Mouse (Mus musculus) CD4-positive helper T cell, adult 2 months (primary cell): ENCODE measurements around the gene Btn2a2.

Experiments
- DNase-seq: peaks from one replicate; pipeline ENCODE4 v3.0.0-alpha.2; 2012; ENCODE audit warnings: low read depth, missing footprints, low spot score

Btn2a2 gene

GRCm38 (mm10) chr13:23523976-23524375 is 35.3 kb upstream of the Btn2a2 start:
- DNase-seq = no peak

GRCm38 (mm10) chr13:23521703-23522102 is 33.0 kb upstream of the Btn2a2 start:
- peak; percentile 83 for DNase-seq

- peak; percentile 83 for DNase-seq
These were observed 30.8 kb upstream of the Btn2a2 start for GRCm38 (mm10) chr13:23519416-23519815.

DNA sequence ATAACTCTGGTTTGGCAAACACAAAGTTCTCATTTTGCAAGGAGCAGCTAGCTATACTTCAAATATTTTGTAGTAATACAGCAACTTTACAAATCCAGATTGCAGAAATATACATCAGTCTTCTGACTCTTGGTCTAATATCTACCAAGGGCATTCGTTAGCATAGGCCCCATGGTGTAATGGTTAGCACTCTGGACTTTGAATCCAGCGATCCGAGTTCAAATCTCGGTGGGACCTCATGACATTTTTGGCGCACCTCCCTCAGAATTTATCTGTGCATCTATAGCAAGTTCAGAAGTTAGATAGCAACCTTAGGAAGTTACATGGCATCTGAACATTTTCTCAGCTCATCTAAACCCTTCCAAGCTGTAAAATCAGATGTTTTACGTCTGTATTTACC is 30.2 kb upstream of the Btn2a2 start:
- peak; percentile 85 for DNase-seq

- no peak for DNase-seq
These were observed 29.6 kb upstream of the Btn2a2 start for GRCm38 (mm10) chr13:23518295-23518603.

DNA sequence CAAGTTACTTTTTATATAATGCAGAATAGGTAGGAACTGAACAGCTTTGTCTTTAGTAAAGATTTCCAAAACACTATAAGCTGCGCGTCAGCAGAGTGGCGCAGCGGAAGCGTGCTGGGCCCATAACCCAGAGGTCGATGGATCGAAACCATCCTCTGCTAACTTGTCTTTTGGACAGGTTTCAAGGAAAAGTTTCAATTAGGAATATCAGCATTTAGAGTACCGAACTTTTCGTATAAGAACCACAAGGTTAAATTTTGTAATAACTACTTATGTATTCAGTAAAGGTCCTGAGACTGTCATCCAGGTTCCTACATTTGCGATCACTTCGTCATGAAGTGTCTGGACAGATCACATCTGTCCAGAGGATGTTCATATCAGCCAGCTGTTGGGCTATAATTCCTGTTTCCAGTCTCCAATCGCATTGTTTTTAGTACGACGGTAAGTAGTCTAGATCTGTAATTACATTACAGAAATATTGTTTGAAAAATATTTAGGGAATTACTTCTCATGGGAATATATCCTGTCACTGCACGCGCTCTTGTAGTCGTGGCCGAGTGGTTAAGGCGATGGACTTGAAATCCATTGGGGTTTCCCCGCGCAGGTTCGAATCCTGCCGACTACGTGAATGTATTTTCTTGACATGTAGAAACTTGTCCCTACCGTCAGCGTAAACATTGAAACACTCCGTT is 29.1 kb upstream of the Btn2a2 start:
- DNase-seq = peak; percentile 89

DNA sequence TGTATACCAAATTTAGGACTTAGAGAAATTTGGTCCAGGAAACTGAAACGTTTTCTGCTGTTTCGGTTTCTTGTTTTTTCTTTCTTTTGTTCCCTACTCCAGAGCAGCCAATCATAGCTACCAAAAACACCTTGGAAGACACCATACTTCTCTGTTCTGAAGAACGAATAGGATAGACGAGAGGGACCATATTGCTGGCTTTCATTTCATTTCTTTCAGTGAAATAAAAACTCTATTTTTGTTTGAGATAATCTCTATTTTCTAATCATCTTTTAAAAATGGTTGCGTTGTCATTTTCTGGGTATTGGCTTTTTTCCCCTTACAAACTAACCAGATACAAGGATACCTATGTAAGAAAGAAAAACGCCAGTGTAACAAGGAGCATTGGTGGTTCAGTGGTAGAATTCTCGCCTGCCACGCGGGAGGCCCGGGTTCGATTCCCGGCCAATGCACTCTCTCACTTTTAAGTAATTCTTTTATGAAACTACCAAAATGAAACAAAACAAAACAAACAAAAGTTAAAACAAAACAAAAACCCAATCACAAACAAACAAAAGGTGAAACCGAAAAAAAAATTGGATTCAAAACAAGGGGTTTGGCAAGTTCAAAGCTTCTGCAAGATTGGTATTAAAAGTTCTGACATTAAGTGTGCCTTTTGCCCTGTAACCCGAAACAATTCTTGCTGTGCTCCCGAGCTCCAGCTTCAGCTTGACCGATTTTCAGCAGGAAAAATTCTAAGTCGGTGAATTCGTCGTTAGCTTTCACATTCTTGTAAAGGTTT is 28.4 kb upstream of the Btn2a2 start:
- peak; percentile 88 for DNase-seq

GRCm38 (mm10) chr13:23515826-23516620 is 27.4 kb upstream of the Btn2a2 start:
- no peak for DNase-seq

DNA sequence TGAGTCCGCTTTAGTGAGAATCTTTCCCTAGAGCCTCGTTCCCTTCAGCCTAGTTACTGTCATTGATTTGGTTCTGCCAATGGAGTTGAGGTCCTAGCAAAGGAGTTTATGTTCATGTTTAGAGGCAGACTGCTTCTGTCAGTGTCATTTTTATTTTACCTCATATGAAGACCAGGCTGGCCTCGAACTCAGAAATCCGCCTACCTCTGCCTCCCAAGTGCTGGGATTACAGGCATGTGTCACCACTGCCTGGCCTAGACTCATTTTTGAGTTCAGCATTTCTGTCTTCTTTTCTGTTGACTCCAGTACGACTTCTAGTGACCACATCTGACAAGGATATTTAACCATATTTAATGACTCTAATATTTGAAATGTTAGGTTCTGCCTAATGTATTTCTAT is 26.6 kb upstream of the Btn2a2 start:
- DNase-seq = no peak

- DNase-seq = no peak
These were observed 24.9 kb upstream of the Btn2a2 start for GRCm38 (mm10) chr13:23513517-23513916.

DNA sequence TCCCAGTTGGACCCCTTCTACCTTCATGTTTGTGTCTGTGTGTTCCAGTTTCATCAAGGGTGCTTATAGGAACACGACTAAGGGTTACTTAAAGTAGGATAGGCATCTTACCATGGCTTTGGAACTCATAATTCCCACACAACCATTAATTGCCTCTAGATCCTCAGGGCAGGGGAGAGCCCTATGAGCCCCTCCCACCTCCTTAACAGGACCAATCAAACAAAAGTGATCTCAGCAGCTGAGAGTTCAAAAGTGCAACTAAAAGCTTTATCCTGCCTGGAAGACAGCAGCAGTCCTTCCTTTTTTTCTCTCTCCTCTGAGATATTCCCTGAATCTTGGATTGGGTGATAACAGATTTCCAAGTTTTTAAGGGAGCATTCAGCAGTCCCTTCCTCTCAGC is 21.5 kb upstream of the Btn2a2 start:
- DNase-seq = no peak

GRCm38 (mm10) chr13:23506819-23507515 is 18.3 kb upstream of the Btn2a2 start:
- DNase-seq = no peak

DNA sequence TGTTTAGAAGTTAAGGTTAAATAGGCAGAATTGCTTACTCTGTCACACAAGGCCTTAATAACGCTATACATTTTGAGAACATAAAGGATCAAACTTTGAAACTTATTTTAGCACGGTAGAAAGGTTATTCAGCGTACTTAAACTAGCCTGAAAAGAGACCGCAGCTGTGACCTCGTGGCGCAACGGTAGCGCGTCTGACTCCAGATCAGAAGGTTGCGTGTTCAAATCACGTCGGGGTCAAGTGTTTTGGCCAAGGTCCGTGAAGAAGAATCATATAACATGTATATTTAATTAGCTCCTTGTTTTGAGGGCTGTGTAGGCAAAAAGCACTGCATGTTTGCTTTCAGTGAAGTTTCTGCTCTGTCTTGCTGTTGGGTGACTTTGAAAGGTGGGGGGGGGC is 17.7 kb upstream of the Btn2a2 start:
- peak; percentile 39 for DNase-seq

DNA sequence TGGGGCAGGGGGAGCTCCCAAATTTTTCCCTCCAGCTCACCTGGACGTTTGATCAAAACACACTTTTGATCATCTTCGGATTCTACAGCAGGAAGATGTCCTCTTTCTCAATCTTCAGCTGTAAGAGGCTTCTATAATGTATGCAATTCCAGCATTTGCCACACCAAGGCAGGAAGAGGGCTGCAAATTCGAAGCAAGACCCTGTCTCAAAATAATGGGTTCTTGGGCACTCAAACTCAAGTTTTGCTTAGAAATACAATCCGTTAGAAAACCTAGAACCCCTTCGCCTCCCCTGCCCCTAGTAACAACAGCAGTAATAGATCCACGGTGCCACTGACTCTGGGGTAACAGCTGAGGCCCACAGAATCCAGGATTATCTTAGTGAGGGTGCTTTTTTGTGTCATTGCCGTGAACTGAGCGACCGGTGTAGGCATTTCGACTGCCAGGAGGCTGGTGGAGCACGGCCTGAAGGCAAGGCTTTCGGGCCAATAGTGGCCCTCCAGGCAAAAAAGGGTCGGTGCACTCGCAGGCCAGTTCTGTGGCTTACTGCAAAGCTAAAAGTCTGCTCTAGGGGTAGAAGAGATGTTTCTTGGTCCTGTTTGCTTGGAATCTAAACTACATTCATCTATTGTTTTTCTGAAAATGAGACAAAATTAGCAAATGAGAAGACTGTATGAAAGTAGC is 17.1 kb upstream of the Btn2a2 start:
- no peak for DNase-seq

GRCm38 (mm10) chr13:23503797-23504196 is 15.1 kb upstream of the Btn2a2 start:
- peak; percentile 57 for DNase-seq

GRCm38 (mm10) chr13:23502916-23503315 is 14.3 kb upstream of the Btn2a2 start:
- DNase-seq = no peak

- no peak for DNase-seq
These were observed 13.4 kb upstream of the Btn2a2 start for GRCm38 (mm10) chr13:23502031-23502567.

GRCm38 (mm10) chr13:23501511-23501910 is 12.9 kb upstream of the Btn2a2 start:
- no peak for DNase-seq

- peak; percentile 64 for DNase-seq
These were observed 12.0 kb upstream of the Btn2a2 start for GRCm38 (mm10) chr13:23500424-23501200.

DNA sequence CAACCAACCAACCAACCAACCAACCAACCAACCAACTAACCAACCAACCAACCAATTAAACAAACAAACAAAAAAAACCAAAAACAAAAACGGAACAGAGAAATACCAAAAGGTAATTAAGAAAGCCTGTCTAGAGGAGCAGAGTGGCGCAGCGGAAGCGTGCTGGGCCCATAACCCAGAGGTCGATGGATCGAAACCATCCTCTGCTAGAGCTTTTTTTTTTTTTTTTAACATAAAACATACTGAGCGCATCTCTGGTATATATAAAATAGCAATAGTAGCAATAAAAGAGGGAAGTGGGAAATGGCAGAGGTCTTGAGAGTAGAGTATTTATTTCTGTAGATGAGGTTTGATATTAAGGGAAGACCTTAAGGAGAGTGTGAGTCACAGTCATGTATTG is 11.3 kb upstream of the Btn2a2 start:
- no peak for DNase-seq
